8 mouse cellular contexts compared by ENCODE assay signal in the genomic region with DNA sequence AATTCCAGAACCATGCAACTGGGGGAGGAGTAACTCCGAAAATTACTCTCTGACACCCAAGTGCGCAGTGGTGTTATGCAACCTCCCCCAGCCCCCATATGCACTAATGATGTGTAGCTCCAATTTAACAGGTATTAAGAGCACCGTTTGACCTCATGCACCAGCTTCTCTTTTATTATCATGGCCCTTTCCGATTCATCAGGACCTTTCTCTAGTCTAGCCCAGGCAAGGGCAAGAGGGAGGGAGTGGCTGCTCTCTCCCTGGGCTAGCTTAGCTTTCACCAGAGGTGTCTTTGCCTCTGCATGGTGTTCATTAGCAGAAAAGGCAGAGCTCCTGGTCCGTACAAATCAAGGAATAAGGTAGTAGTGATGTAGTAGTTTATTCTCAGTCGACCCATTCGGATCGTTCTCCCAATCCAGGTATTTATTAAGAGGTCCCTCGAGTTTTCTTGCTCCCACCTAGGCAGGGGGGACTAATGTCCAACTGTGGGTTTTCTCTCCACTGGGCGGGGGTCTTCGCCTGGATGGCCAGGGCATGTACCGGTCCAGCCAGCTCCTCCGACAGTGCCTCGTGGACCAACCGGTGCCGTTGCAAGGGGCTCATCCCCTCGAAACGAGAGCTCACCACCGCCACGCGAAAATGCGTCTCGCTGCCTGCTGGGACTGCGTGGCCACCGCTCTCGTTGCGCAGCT. TPM values are rescaled to one million over a fixed set of nuclear protein-coding genes. Genes with fewer than 3 reads are reported as not detected.
A peak's percentile ranks its signal among the peaks of the same experiment; 100 is the strongest.
DNase-seq lines count a peak whose midpoint lies in the region; ATAC-seq and TF ChIP-seq lines count a peak whose summit lies in the region.

No protein-coding gene starts in this region.

- no peak for TF ChIP-seq CTCF in kidney, adult 2 months (conservative IDR thresholded peaks at IDR 0.05; ENCODE audit: insufficient read depth, insufficient read length, low read depth, low read length)

- 16% methylated on average over 27 of the region's 27 CpGs for WGBS in kidney, adult 2 months
- 21% methylated on average over 27 of the region's 27 CpGs for WGBS in hindbrain, embryonic 12.5 days
- WGBS in midbrain, embryonic 14.5 days: 20% methylated on average over 27 of the region's 27 CpGs

- DNase-seq in kidney, adult 2 months: no peak
- no peak for DNase-seq in kidney, adult 11 months
- DNase-seq in R1 (ENCODE audit: low read depth, low spot score): peak; percentile 44
- no peak for DNase-seq in midbrain, embryonic 14.5 days
- DNase-seq in left cerebral cortex, adult 9 months (ENCODE audit: low spot score in 2 of 2): no peak
- DNase-seq in urinary bladder, postnatal 14 days (ENCODE audit: low spot score): no peak

- H3K4me2 ChIP-seq in hindbrain, embryonic 12.5 days (replicated peaks): peak overlapping the region; percentile 96
- peak overlapping the region; percentile 98 for H3K4me2 ChIP-seq in midbrain, embryonic 14.5 days (ENCODE audit: low read length)

- no peaks in the 10 kb centered on the region for H3K9me3 ChIP-seq in hindbrain, embryonic 12.5 days (replicated peaks)
- H3K9me3 ChIP-seq in midbrain, embryonic 14.5 days (ENCODE audit: control insufficient read depth, low read length): no peaks in the 10 kb centered on the region

- H3K4me1 ChIP-seq in kidney, adult 2 months (ENCODE audit: control insufficient read depth, insufficient read depth, low read length): peaks cover 7% of the 10 kb centered on the region
- peaks cover 15% of the 10 kb centered on the region for H3K4me1 ChIP-seq in hindbrain, embryonic 12.5 days
- peaks cover 15% of the 10 kb centered on the region for H3K4me1 ChIP-seq in midbrain, embryonic 14.5 days (ENCODE audit: control insufficient read depth, insufficient read depth, low read length)

- H3K27ac ChIP-seq in kidney, adult 2 months (ENCODE audit: insufficient read depth, low read depth, low read length): peak overlapping the region; percentile 79
- H3K27ac ChIP-seq in hindbrain, embryonic 12.5 days: peak overlapping the region; percentile 96
- H3K27ac ChIP-seq in midbrain, embryonic 14.5 days (replicated peaks; ENCODE audit: low read depth, low read length): peak overlapping the region; percentile 98

- peak overlapping the region; percentile 74 for H3K4me3 ChIP-seq in kidney, adult 2 months (ENCODE audit: insufficient read depth, low read depth, low read length)
- peak overlapping the region; percentile 71 for H3K4me3 ChIP-seq in hindbrain, embryonic 12.5 days
- peak overlapping the region; percentile 60 for H3K4me3 ChIP-seq in midbrain, embryonic 14.5 days (replicated peaks; ENCODE audit: low read depth, low read length)

- peak; percentile 12; the same call in 1 of the 2 replicates for ATAC-seq in hindbrain, embryonic 12.5 days (ENCODE audit: low FRiP score)
- ATAC-seq in midbrain, embryonic 14.5 days (ENCODE audit: low FRiP score, low TSS enrichment): peak; percentile 7; the same call in 1 of the 2 replicates
- no peak for ATAC-seq in inflammation-experienced regulatory T-cells, adult 6 months

- TF ChIP-seq POLR2A in kidney, adult 2 months (IDR thresholded peaks at IDR 0.05; ENCODE audit: low read depth, low read length): no peak

- H3K36me3 ChIP-seq in kidney, adult 2 months (ENCODE audit: control insufficient read depth, insufficient read depth, low read length): no peaks in the 10 kb centered on the region
- peaks cover 24% of the 10 kb centered on the region for H3K36me3 ChIP-seq in hindbrain, embryonic 12.5 days
- H3K36me3 ChIP-seq in midbrain, embryonic 14.5 days (ENCODE audit: control insufficient read depth, insufficient read depth, low read length): peaks cover 35% of the 10 kb centered on the region

- peak overlapping the region; percentile 88 for H3K9ac ChIP-seq in hindbrain, embryonic 12.5 days
- H3K9ac ChIP-seq in midbrain, embryonic 14.5 days (replicated peaks; ENCODE audit: low read length): peak overlapping the region; percentile 91

- no peaks in the 10 kb centered on the region for H3K27me3 ChIP-seq in kidney, adult 2 months (replicated peaks; ENCODE audit: control insufficient read depth, insufficient read depth, low read length)
- H3K27me3 ChIP-seq in hindbrain, embryonic 12.5 days: peaks cover 5% of the 10 kb centered on the region; the same call in 1 of the 2 replicates
- no peaks in the 10 kb centered on the region for H3K27me3 ChIP-seq in midbrain, embryonic 14.5 days (ENCODE audit: control insufficient read depth, insufficient read depth, low read length)

RNA-seq across cellular contexts. Expression of a gene that starts 15.6 kb away (rescaled TPM):
- polyA plus RNA-seq in kidney, adult 2 months (2012; rRNA removed): 20.8 and 27.3 TPM in 2 replicates
- polyA plus RNA-seq in hindbrain, embryonic 12.5 days (2016; fragmentation: Nextera tagmentation; extraction: Ambion mirVana): 44.5 and 44.9 TPM in 2 replicates
- 91.6 and 120 TPM in 2 replicates for polyA plus RNA-seq in midbrain, embryonic 14.5 days (2014; fragmentation: Nextera tagmentation; extraction: Ambion mirVana)
- polyA plus RNA-seq in inflammation-experienced regulatory T-cells, adult 6 months (2017; shearing (Covaris generic)): 1 to 10 TPM; 1.2 to 1.5 (median 1.4) TPM

RNA-seq across cellular contexts. Expression of a gene that starts 22.9 kb away (rescaled TPM):
- 67.8 and 79.8 TPM in 2 replicates for polyA plus RNA-seq in kidney, adult 2 months (2012; rRNA removed)
- 54.4 and 59.8 TPM in 2 replicates for polyA plus RNA-seq in hindbrain, embryonic 12.5 days (2016; fragmentation: Nextera tagmentation; extraction: Ambion mirVana)
- polyA plus RNA-seq in midbrain, embryonic 14.5 days (2014; fragmentation: Nextera tagmentation; extraction: Ambion mirVana): 63.0 and 69.6 TPM in 2 replicates
- 10 to 100 TPM; 23.4 to 36.1 (median 32.1) TPM for polyA plus RNA-seq in inflammation-experienced regulatory T-cells, adult 6 months (2017; shearing (Covaris generic))

RNA-seq across cellular contexts. Expression of a gene that starts 23.1 kb away (rescaled TPM):
- polyA plus RNA-seq in kidney, adult 2 months (2012; rRNA removed): 0.66 and 1.7 TPM in 2 replicates
- polyA plus RNA-seq in hindbrain, embryonic 12.5 days (2016; fragmentation: Nextera tagmentation; extraction: Ambion mirVana): not detected in 2 replicates
- not detected in 2 replicates for polyA plus RNA-seq in midbrain, embryonic 14.5 days (2014; fragmentation: Nextera tagmentation; extraction: Ambion mirVana)
- 1 to 10 TPM in 1 of 3 experiments, not detected in 2; 1.4 TPM for polyA plus RNA-seq in inflammation-experienced regulatory T-cells, adult 6 months (2017; shearing (Covaris generic))

RNA-seq across cellular contexts. Expression of a gene that starts 24.1 kb away (rescaled TPM):
- 3.7 and 6.3 TPM in 2 replicates for polyA plus RNA-seq in kidney, adult 2 months (2012; rRNA removed)
- 4.4 and 7.0 TPM in 2 replicates for polyA plus RNA-seq in hindbrain, embryonic 12.5 days (2016; fragmentation: Nextera tagmentation; extraction: Ambion mirVana)
- 1.7 and 2.8 TPM in 2 replicates for polyA plus RNA-seq in midbrain, embryonic 14.5 days (2014; fragmentation: Nextera tagmentation; extraction: Ambion mirVana)
- polyA plus RNA-seq in inflammation-experienced regulatory T-cells, adult 6 months (2017; shearing (Covaris generic)): 10 to 100 TPM in 1 of 3 experiments, 1 to 10 TPM in 2; 7.4 to 11.6 (median 8.1) TPM

RNA-seq across cellular contexts. Expression of a gene that starts 24.3 kb away (rescaled TPM):
- polyA plus RNA-seq in kidney, adult 2 months (2012; rRNA removed): 5.1 and 6.0 TPM in 2 replicates
- polyA plus RNA-seq in hindbrain, embryonic 12.5 days (2016; fragmentation: Nextera tagmentation; extraction: Ambion mirVana): 5.8 and 7.0 TPM in 2 replicates
- polyA plus RNA-seq in midbrain, embryonic 14.5 days (2014; fragmentation: Nextera tagmentation; extraction: Ambion mirVana): 4.8 and 5.9 TPM in 2 replicates
- 1 to 10 TPM in 2 of 3 experiments, under 1 TPM in 1; 0.38 to 2.2 (median 2.0) TPM for polyA plus RNA-seq in inflammation-experienced regulatory T-cells, adult 6 months (2017; shearing (Covaris generic))
